Mouse (Mus musculus): ENCODE results near the gene Diexf. TPM values are rescaled to one million over a fixed set of nuclear protein-coding genes. Genes with fewer than 3 reads are reported as not detected.

Diexf gene
- 10.2 and 12.9 TPM in 2 replicates for polyA plus RNA-seq (2015; fragmentation: Nextera tagmentation; extraction: Ambion mirVana)

GRCm38 (mm10) chr1:193129786-193130455 lies at the start of gene Diexf:
TSS of gene Diexf (minus strand) at chr1:193130272.
- DNase-seq (ENCODE audit: low spot score), result peak; percentile 98

GRCm38 (mm10) chr1:193174143-193174733 lies 44.2 kb upstream of the Diexf start:
- no peak for DNase-seq (ENCODE audit: low spot score)

DNA sequence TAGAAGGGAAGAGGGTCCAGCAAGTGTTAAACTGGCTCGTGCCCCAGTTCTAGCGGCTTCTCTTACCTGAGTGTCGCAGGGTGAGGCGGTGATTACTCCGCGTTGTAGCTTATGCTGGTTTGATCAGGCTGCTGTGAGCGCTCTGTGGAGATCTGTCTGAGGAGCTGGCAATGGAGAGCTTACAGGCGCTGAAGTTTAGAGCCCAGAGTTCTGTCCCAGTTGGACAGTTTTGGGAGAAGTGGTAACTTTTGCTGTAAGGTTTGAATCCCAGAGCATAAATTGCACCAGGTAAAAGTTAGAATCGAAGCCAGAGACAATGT lies 43.7 kb upstream of the Diexf start:
- no peak for DNase-seq (ENCODE audit: low spot score)

DNA sequence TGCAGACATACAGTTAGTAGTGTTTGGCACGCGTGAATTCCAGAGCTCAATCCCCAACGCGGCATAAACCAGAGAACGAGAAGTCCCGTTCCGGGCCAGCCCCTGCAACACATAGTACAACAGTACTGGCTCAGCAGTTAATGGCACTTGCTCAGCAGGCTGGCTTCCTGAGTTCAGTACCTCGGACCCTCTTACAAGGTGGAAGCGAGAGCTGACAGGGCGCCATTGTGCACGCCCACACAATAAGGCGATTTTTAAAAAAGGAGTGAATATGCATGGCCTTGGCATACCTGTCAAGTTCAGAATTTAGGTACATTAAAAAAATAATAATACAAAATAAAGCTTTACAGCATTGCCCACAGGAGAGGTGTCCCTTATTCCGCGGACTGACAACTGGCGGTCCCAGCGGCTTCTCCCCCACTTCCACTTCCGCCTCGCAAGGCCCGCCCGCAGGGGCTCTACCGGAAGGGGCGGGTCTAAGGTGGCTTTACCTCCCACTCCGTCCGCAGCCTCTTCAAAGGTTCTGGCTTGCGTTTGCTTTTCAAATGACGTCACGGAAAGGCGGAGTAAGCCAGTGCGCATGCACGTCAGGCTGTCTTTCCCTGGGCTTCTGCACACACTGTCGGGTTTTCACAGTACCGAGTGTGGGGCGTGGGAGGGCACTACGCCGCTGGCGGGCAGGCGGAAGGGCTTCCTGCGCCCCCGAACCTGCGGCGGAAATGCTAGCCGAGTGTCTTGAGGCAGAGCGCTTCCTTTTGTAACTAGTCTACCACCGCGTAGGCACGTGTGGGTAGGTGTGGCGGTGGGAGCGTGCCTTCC lies 43.1 kb upstream of the Diexf start:
- DNase-seq (ENCODE audit: low spot score), result peak; percentile 100

DNA sequence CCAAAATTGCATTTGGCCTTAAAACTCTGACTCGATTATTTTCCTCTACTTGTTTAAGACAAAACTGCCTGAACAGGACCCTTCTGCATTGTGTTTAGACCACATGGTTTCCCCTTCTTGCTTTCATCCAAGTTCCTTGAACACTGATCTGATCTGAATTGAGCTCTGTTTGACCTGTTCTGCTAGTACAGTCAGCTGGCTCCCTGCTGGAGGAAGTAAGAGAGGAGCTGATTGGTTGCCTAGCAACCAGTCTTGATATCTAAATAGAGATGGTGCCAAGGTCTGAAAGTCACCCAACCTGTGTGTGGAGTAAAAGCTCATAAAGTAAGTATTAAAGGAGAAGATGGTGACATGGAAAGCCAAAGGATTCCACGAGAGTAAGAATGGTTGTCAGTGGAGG lies 39.8 kb upstream of the Diexf start:
- peak; percentile 65 for DNase-seq (ENCODE audit: low spot score)

DNA sequence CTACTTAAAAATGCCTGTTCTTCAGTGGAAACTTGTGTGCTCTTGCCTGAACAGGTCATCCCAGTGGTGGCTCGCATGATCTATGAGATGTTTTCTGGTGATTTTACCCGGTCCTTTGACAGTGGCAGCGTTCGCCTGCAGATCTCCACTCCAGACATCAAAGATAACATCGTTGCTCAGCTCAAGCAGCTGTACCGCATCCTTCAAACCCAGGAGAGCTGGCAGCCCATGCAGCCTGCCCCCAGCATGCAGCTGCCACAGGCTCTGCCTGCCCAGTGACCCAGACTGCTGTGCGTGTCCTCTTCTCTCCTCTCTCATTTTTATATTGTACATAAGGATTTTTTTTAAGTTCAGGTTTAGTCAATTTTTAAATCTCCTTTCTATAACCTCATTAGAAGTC lies 39.2 kb upstream of the Diexf start:
- peak; percentile 74 for DNase-seq (ENCODE audit: low spot score)

DNA sequence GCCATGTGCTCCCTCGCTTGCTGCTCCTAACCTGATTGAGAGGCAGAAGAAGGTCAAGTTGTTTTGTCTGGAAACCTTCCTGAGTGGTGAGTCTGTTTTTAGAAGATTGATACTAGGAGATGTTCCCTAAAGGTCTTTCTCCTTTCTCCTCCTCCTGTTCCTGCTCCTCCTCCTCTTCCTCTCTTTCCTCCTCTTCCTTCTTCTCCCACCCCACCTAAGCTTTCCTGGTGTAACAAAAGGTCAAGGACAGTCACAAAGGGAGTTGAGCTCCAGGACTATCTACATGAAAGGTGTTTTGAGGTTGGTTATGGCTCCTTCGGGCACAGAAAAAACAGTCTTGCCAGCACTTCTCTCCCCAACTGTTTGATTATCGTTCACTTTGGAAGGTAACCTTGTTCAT lies 37.7 kb upstream of the Diexf start, which contains the start of gene A130010J15Rik:
Gene A130010J15Rik (plus strand): TSS at position 301 of the 400 bp plus-strand sequence.
- DNase-seq (ENCODE audit: low spot score), result no peak

DNA sequence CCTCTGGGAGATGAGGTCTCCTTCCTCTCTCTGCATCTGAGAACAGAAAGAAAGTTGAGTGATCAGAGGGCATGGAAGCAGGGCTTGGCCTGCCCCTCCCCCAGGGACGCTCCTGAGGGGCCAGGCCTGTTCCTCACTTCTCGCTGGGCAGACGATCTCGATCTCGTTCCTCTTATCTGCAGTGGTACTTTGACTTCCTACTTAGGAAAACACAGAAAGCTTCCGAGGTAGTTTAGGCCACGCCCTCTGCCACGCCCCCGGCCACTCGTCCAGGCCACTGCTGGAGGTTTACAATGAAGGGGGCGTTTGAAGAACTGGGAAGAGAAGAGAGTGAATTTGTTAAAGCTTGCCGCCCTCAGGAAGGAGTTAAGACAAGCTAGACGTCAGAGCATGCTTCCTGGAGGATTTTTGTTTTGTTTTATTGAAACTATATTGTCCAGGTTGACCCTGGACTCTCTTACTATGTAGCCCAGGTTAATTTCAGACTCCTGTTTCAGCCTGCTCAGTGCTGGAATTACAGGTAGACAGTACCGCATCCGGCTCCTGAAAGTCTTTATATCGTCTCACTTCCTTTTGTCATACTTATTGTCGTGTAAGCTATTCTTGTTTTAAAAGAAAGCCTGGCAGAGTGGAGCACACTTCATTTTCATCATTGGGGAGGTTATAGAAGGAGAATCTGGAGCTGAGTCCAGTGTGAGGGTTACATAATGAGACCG lies 30.4 kb upstream of the Diexf start:
- peak; percentile 57 for DNase-seq (ENCODE audit: low spot score)

DNA sequence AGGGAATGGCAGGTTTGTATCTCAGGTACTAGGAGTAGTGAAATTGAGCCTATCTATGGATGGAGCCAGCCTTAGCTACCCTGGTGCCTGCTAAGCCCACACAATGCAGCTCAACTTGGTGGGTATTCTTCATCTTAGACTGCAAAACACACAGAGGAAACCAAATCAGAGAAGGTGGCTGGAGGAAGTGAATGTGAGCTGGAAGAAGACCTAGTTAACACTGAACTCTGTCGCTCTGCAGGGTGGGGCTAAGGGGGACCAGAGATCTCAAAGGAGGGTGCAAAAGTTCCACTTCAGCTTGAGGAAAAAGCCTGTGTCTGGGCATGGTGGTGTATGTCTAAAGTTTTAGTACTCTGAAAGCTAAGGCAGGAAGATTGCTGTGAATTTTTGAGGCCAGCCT lies 29.5 kb upstream of the Diexf start:
- peak; percentile 72 for DNase-seq (ENCODE audit: low spot score)

DNA sequence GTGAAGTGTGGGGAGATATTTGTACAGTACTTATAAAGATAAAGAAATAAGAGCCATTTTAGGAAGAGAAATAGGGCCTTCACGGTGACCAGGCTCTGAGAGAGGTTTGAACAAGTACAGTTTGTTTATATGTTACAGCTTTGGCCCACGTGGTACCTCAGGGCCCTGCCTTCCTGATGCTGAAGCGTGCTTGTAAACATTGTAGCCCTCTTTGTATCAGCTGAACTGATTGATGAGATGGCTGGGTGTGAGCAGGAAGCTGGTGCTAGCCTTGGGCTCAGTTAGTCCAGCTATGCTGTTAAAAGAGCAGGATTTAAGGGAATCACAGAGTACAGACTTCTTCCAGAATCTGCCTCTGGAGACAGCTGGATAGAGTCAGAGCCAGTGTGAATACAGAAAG lies 29.1 kb upstream of the Diexf start:
- DNase-seq (ENCODE audit: low spot score), result no peak

GRCm38 (mm10) chr1:193157111-193157492 lies 27.0 kb upstream of the Diexf start:
- no peak for DNase-seq (ENCODE audit: low spot score)

- DNase-seq (ENCODE audit: low spot score), result no peak
These were observed 26.4 kb upstream of the Diexf start for GRCm38 (mm10) chr1:193156316-193157110.

DNA sequence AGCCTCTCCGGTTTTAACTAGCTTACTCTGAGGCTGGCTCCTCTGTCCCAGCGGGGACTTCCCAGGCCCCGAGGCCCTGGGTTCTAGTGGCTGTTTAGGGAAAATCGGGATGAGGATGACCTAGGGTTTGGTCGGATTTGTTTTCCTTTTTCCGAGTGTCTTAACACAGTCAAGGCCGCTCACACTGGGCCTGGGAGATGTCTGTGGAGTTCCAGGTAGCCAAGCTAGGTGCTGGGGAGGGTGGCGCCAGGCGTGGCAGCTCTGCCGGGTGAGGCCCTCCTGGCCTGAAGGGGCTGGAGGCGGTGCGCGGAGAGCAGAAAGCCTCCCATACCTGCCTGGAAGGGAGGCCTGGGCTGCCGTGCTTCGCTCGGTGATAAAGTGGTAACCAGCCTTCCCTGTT lies 23.5 kb upstream of the Diexf start:
- no peak for DNase-seq (ENCODE audit: low spot score)

GRCm38 (mm10) chr1:193152872-193153271 lies 22.8 kb upstream of the Diexf start, which contains the start of gene Irf6:
TSS of gene Irf6 (plus strand) at chr1:193153111.
- DNase-seq (ENCODE audit: low spot score), result peak; percentile 71

GRCm38 (mm10) chr1:193151134-193151533 lies 21.1 kb upstream of the Diexf start:
- DNase-seq (ENCODE audit: low spot score), result no peak

- no peak for DNase-seq (ENCODE audit: low spot score)
These were observed 19.2 kb upstream of the Diexf start for GRCm38 (mm10) chr1:193149231-193149630.

- peak; percentile 62 for DNase-seq (ENCODE audit: low spot score)
These were observed 16.3 kb upstream of the Diexf start for GRCm38 (mm10) chr1:193146416-193146815.

- no peak for DNase-seq (ENCODE audit: low spot score)
These were observed 15.0 kb upstream of the Diexf start for GRCm38 (mm10) chr1:193145101-193145500.

DNA sequence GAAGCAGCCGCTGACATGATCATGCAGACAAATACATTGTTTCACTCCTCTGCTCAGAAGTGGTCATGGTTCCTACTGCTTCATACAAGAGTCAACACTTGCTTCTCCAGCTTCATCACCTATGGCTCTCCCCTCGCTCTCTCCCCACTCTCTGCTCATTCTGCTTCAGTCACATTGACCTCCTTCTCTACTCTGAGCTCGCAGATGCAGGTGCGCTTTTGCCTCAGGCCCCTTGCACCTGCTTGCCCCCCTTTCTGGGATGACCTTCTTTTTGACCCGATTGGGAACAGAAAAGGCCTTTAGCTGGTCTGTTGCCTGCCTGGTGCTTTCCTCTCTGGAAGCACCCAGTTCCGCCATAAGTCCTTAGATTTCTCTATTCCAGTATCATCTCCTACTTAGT lies 14.4 kb upstream of the Diexf start:
- DNase-seq (ENCODE audit: low spot score), result peak; percentile 52

GRCm38 (mm10) chr1:193142517-193143062 lies 12.5 kb upstream of the Diexf start:
- DNase-seq (ENCODE audit: low spot score), result peak; percentile 47

DNA sequence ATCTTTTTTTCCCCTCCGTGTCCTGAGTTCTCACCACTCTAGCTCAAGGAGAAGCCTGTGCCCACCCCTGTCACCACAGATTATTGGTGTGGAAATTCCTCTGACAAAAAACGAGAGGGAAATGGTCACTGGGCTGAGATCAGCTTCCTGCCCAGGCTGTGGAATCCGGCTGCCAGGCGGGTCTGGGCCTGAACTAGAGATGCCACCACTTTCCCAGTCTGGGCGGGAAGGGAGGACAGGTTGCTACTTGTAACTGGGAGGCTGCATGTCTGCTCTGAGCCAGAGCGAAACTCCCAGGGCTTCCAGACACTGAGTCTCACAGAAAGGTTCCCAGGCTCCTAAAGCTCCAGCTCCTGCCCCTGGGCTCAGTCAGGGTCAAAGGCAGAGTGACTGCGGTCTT lies 11.0 kb upstream of the Diexf start:
- no peak for DNase-seq (ENCODE audit: low spot score)

Data from thymus, postnatal 0 days (tissue).